Comparison of ENCODE assay signal across 7 mouse cellular contexts in genomic region chr9:88546166-88546565, GRCm38 (mm10). TPM values are rescaled to one million over a fixed set of nuclear protein-coding genes. Genes with fewer than 3 reads are reported as not detected.
DNase-seq lines count a peak whose midpoint lies in the region; ATAC-seq and TF ChIP-seq lines count a peak whose summit lies in the region.

No protein-coding gene starts in this region.

- no peak for TF ChIP-seq POLR2A in ES-Bruce4 (IDR thresholded peaks at IDR 0.05; ENCODE audit: insufficient read depth, low read length)
- no peak for TF ChIP-seq POLR2A in lung, adult 2 months (IDR thresholded peaks at IDR 0.05; ENCODE audit: borderline replicate concordance, extremely low read depth, low read depth, low read length)

- no peak overlapping the region for H3K9ac ChIP-seq in ES-Bruce4 (ENCODE audit: low read depth, poor library complexity, severe bottlenecking)
- H3K9ac ChIP-seq in embryonic facial prominence, embryonic 11.5 days (replicated peaks; ENCODE audit: low read length), result no peak overlapping the region

- no peak overlapping the region for H3K27ac ChIP-seq in layer of hippocampus, adult 2 months
- no peak overlapping the region for H3K27ac ChIP-seq in ES-Bruce4 (ENCODE audit: insufficient read depth, low read length)
- no peak overlapping the region for H3K27ac ChIP-seq in embryonic facial prominence, embryonic 11.5 days (replicated peaks; ENCODE audit: low read depth, low read length)

- no peaks in the 10 kb centered on the region for H3K9me3 ChIP-seq in ES-Bruce4 (replicated peaks; ENCODE audit: control insufficient read depth, insufficient read depth, low read length, poor library complexity, severe bottlenecking)
- no peaks in the 10 kb centered on the region for H3K9me3 ChIP-seq in embryonic facial prominence, embryonic 11.5 days (replicated peaks; ENCODE audit: control insufficient read depth, low read length)

- TF ChIP-seq EP300 in ES-Bruce4 (IDR thresholded peaks at IDR 0.05; ENCODE audit: insufficient read depth, low read depth, low read length), result no peak

- ATAC-seq in embryonic facial prominence, embryonic 11.5 days (replicated peaks; ENCODE audit: insufficient number of reproducible peaks, low FRiP score, low TSS enrichment, low read depth), result no peak

- peak; percentile 88 for TF ChIP-seq CTCF in layer of hippocampus, adult 2 months (conservative IDR thresholded peaks at IDR 0.05)
- peak; percentile 36 for TF ChIP-seq CTCF in ES-Bruce4 (IDR thresholded peaks at IDR 0.05; ENCODE audit: low read depth, low read length)
- peak; percentile 52; the same call in 1 of the 2 replicates for TF ChIP-seq CTCF in lung, adult 2 months (IDR thresholded peaks at IDR 0.05; ENCODE audit: insufficient read depth, low read length)

- H3K4me2 ChIP-seq in embryonic facial prominence, embryonic 11.5 days (ENCODE audit: low read depth, low read length), result no peak overlapping the region

- WGBS in embryonic facial prominence, embryonic 11.5 days, result 7% methylated on average over 2 of the region's 2 CpGs
- WGBS in lung, adult 2 months, result 2% methylated on average over 2 of the region's 2 CpGs

- H3K4me1 ChIP-seq in ES-Bruce4 (ENCODE audit: control insufficient read depth, insufficient read depth, low read length), result no peaks in the 10 kb centered on the region
- H3K4me1 ChIP-seq in embryonic facial prominence, embryonic 11.5 days (ENCODE audit: control insufficient read depth, insufficient read depth, low read length), result no peaks in the 10 kb centered on the region
- no peaks in the 10 kb centered on the region; the same call in 1 of the 2 replicates for H3K4me1 ChIP-seq in lung, adult 2 months (ENCODE audit: control insufficient read depth, insufficient read depth, low read length)

- no peak overlapping the region for H3K4me3 ChIP-seq in layer of hippocampus, adult 2 months
- no peak overlapping the region for H3K4me3 ChIP-seq in ES-Bruce4 (ENCODE audit: low read depth, low read length)
- no peak overlapping the region for H3K4me3 ChIP-seq in embryonic facial prominence, embryonic 11.5 days (ENCODE audit: low read depth, low read length)
- H3K4me3 ChIP-seq in lung, adult 2 months (replicated peaks; ENCODE audit: extremely low read depth, low read depth, low read length), result no peak overlapping the region

- no peaks in the 10 kb centered on the region for H3K27me3 ChIP-seq in ES-Bruce4 (ENCODE audit: control insufficient read depth, insufficient read depth, low read length, poor library complexity, severe bottlenecking)
- no peaks in the 10 kb centered on the region for H3K27me3 ChIP-seq in embryonic facial prominence, embryonic 11.5 days (ENCODE audit: control insufficient read depth, insufficient read depth, low read length)
- H3K27me3 ChIP-seq in splenic B cell, adult 2 months (ENCODE audit: control insufficient read depth, insufficient read depth, low read length, poor library complexity, severe bottlenecking), result no peaks in the 10 kb centered on the region

- no peaks in the 10 kb centered on the region for H3K36me3 ChIP-seq in ES-Bruce4 (ENCODE audit: control insufficient read depth, insufficient read depth, low read length, poor library complexity, severe bottlenecking)
- no peaks in the 10 kb centered on the region for H3K36me3 ChIP-seq in embryonic facial prominence, embryonic 11.5 days (replicated peaks; ENCODE audit: control insufficient read depth, insufficient read depth, low read depth, low read length)
- no peaks in the 10 kb centered on the region for H3K36me3 ChIP-seq in splenic B cell, adult 2 months (ENCODE audit: control insufficient read depth, insufficient read depth, low read length, poor library complexity, severe bottlenecking)

- peak in 1 of 2 experiments; percentile 57 for DNase-seq in layer of hippocampus, adult 2 months (ENCODE audit: low spot score in 2 of 2)
- no peak for DNase-seq in layer of hippocampus, postnatal 36 days
- peak; percentile 74 for DNase-seq in adipocyte (ENCODE audit: low spot score)
- DNase-seq in embryonic facial prominence, embryonic 11.5 days (ENCODE audit: low spot score), result peak; percentile 79
- DNase-seq in lung, adult 2 months, result peak; percentile 49
- DNase-seq in splenic B cell, adult 2 months (ENCODE audit: low read depth, low spot score), result peak; percentile 85

RNA-seq across cellular contexts. Expression of gene Zfp949, which starts 1.7 kb away (rescaled TPM):
- total RNA-seq in layer of hippocampus, adult 2 months (2021), result 10 to 100 TPM; 21.8 to 25.0 TPM
- 10 to 100 TPM; 22.4 to 24.7 TPM for total RNA-seq in layer of hippocampus, postnatal 36 days (2021)
- polyA plus RNA-seq in ES-Bruce4 (2011; ENCODE audit: insufficient read depth, insufficient read length, low read depth, missing spikeins), result 7.9 and 11.5 TPM in 2 replicates
- 8.2 and 9.0 TPM in 2 replicates for polyA plus RNA-seq in embryonic facial prominence, embryonic 11.5 days (2014; fragmentation: Nextera tagmentation; extraction: Ambion mirVana)
- polyA plus RNA-seq in lung, adult 2 months (2012; rRNA removed), result 2.8 and 5.5 TPM in 2 replicates

RNA-seq across cellular contexts. Expression of gene Trim43a, which starts 34.5 kb away (rescaled TPM):
- total RNA-seq in layer of hippocampus, adult 2 months (2021), result 1 to 10 TPM; 1.3 to 1.6 TPM
- 1 to 10 TPM; 1.4 to 1.5 TPM for total RNA-seq in layer of hippocampus, postnatal 36 days (2021)
- polyA plus RNA-seq in ES-Bruce4 (2011; ENCODE audit: insufficient read depth, insufficient read length, low read depth, missing spikeins), result not detected in 2 replicates
- polyA plus RNA-seq in embryonic facial prominence, embryonic 11.5 days (2014; fragmentation: Nextera tagmentation; extraction: Ambion mirVana), result not detected in 2 replicates
- not detected in 2 replicates for polyA plus RNA-seq in lung, adult 2 months (2012; rRNA removed)

Comparison
In these comparisons a context has a peak if more than half of its experiments do, and no peak if none do; other contexts are left out.
1. DNase-seq: peak in adipocyte (single experiment), embryonic facial prominence, embryonic 11.5 days (single experiment), lung, adult 2 months (single experiment) and splenic B cell, adult 2 months (single experiment); none in layer of hippocampus, postnatal 36 days (0 of 2).
2. CTCF ChIP-seq: peak in every context shown above with its lines; median percentile 88 in layer of hippocampus, adult 2 months; 52 in lung, adult 2 months; 36 in ES-Bruce4.